Mouse (Mus musculus): ENCODE results near the gene Uhrf1bp1l.

Gene Uhrf1bp1l

DNA sequence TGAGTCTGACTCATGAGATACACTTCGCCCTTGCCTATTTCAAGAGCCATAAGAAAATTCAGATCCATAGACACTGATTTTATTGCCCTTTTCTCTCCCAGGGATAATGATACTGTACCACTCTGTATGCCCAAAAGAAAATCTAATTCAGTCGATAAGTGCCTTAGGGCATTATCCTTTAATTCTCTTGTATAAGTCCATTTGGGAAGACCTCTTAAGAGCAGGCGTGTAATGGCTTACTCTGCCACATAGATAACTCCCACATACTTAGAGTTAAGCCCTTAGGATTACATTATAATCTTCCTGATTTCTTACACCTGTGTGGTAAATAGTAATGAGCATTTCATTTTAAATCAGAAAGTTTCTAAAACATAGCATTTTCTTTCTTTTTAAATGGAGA, 1.8 kb downstream of the Uhrf1bp1l start:
- no peak for DNase-seq

DNA sequence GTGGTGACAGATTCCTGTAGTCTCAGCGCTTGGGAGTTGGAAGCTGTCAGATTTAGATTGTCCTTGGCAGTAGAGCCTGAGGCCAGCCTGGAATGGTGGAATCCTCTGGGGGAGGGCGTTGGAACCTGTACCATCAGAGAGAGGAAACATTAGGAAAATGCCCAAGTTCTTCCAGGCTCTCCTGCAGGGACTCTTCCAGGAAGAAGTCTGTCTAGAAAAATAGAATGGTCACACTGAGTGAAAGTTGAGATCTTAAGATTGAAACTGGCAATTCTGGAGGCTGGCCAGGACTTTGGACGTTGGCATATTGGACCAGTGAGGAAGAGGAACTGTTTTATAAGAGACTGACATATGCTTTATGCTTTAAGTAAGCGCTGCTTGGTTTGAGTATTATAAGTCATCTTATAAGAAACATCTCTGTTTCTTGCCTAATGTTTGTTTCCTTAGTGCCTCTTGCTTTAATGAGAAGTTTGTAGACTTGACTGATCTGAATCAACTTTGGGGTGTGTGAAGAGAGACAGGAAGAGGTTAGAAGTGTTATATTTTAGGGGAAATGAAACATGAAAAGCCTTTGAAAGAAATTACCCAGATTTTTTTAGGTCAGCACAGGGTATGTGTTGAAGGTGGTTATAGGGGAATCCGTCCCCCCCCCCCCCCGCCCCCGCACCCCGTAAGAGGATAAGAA, 2.6 kb downstream of the Uhrf1bp1l start:
- DNase-seq: no peak

DNA sequence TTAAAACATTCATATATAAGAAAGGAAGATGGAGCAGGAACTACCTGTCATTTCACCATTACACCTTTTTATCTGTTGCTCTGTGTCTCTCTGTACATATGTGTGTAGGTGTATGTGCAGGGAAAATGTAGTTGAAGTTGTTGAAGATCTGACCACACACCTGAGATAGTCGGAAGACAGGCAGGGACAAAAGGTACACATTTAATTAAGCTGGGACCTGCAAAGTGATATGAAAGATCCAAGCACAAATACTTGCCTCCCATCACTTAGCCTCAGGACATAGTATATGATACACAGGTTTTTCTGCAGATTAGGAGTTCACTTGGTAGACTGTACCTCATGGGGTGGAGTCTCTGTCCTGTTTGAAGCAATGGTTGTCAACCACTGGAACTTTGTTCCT, 3.1 kb downstream of the Uhrf1bp1l start:
- no peak for DNase-seq

DNA sequence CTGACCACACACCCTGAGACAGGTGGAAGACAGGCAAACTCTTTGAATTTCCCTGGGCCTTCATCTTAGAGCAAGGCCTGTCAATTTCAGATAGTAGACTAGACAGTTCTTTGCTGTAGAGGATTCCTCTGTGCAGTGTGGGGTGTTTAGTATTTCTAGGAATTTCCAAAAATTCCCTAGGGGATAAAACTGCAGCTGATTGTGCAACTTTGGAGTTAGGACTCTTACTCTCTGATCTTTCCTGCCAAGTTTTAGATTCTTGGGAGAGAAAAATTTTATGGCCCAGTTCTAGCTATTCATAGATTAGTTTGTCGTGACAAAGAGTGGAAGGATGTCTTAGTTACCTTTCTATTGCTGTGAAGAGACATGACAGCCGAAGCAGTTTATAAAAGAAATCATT, 3.8 kb downstream of the Uhrf1bp1l start:
- no peak for DNase-seq

DNA sequence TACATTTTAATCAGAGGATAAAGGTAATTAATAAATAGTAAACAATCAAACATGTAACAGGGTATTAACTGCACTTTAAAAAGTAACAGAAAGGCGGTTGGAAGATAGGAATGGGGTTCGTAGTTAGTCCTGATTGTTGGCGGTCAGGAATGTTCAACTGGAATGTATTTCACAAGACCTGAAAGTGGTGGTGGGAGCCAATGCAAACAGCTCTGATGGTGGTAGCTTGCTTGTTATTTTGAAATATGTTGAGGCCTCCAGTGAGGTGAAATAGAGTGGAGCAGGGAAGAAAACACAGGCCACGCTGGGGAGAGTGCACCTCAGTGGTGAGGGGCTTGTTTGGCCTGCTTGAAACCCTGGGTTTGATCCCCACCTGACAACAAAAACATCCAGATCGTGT, 6.3 kb downstream of the Uhrf1bp1l start:
- DNase-seq: no peak

DNA sequence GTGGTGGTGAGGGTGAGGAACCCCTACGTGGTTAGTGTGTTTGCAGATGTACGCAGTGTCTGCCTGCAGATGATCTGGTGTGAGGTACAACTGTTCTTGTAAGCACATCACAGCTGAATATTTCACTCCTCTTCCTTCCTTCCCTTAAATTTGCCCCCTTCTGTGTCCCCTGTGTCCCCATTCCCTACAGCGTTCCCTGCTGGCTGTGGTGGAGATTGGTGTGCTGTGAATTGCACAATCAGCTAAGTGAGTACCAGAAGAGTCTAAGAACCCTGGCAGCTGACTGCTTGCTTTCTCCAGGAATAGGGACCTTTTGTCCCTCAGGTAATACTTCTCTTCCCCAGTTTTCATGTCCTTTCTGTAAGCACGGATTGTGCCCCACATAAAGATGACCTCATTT, 10.4 kb downstream of the Uhrf1bp1l start:
- DNase-seq: no peak

DNA sequence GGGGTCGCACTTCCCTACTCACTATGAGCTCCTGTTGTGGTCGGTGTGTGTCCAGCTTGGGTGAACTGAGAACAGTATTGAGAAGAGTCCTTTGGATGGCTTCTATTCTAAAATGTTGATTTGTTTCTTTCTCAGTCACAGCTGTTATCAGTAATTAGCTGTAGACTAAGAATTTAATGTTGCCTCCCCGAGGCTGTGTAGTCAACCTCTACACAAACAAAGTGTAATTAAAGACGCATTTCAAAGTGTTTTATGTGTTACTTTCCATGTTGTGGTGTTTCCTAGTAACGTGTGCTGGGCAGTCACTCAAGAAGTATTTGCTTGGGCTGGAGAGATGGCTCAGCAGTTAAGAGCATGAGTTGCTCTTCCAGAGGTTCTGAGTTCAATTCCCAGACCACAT, 16.0 kb downstream of the Uhrf1bp1l start:
- no peak for DNase-seq

DNA sequence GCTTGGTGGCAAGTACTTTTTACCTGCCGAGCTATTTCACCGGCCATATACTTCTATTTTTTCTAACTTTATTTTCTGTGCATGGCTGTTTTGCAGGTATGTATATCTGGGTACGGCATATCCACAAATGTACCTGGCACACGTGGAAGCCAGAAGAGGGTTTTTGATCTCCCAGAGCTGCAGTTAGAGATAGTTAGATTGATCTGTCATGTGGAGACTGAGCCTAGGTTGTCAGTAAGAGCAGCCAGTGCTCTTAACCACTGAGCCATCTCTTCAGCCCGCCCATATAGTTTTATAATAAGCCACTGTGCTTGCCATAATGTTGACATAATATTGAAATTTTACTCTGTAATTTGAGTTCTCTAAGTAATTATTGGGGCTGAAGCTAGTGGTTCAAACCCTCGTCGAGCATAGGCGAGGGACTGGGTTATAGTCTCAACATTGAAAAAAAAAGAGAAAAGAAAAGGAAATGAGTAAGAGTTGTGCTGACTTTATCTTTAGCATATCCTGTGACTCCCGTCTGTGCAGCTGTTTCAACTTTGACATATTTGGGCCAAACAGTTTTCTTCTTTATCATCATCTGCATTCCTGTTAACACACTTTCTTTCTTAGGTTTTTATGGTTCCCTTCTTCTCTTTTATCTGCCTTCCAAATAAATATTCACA, 19.8 kb downstream of the Uhrf1bp1l start:
- DNase-seq: no peak

DNA sequence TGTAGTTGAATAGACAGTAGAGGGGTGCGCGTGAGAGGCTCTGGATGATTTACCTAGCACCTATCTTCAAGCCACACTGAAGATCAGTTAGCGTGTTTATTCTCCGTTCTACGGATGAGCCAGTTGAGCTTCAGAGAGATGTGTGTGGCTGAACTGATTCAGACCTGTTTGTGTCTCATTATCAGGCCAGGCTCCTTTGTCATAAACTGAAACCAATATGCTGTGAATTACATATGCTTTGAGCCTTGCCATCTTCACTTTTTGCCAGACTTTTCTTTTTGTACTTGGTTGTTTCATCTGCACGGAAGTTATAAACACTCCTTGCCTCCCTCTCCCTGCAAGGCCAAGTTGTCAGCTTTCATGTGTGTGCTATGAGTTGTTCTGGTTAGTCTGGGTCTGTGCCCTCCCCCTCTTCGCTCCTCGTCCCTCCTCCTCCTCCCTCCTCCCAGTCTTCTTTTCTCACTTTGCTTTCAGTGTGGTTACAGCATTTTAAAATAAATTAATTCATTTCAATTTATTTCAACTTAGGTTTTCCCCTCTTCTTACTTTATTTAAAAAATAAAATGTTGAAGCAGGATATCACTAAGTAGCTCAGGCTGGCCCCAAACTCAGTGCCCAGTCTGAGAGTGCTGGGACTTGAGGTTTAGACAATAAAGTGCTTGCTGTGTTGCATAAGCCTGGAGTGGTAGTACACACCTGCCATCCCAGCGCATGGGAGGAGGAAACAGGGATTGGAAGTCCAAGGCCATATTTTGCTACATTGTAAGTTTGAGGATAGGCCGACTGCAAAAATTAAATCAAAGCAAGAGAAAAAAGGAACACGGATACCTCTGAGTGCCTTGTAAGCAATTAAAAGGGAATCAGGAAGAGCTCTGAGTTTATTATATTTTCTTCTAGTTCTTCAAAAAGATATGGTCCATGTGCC, 21.3 kb downstream of the Uhrf1bp1l start:
- no peak for DNase-seq

DNA sequence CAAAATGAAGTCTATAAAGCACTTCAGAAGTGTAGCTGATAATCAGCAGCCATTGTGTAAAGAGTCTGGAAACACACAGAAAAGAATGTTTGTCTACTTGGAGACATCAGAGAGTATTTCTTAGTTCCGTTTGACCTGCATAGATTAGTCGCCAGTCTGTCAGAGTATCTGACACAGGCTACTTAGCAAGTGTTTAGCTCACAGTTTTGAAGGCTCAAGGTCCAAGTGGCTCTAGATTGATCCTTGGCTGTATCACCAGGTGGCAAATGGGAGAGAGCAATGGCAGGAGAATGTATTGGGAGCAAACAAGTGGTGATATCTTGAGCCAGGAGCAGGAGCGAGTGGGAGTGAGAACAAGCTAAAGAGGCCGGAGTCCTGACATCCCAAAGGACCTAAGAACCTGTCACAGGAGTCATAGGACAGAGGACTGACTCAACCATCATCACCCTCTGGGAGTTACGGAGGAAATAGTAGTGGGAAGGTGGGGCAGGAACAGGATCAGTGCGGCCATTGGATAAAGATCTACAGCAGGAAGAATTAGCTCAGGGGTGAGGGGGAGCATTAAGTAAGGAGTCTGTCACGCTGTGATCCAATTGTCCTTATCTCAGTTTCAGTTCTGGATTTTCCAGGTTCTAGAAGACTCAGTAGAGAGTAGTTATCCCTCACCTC, 23.7 kb downstream of the Uhrf1bp1l start:
- DNase-seq: no peak

DNA sequence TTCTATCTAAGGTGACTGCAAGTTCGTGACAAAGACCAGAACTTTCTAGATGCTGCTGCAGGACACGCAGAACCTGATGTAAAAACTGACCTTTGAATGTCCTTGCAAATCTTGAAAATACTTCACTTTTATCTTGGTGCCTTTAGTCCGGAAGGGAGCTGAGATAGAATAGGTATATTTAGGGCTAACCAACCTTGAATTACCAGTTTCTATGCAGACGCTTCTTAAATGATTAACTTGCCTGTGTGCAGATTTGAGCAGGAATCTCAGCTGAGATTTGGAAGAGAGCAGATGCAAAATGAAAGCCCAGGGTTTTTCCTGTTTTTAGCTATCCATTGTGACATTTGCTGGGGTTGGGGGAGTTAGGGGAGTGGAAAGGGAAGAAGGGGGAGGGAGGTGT, 24.3 kb downstream of the Uhrf1bp1l start:
- DNase-seq: no peak

DNA sequence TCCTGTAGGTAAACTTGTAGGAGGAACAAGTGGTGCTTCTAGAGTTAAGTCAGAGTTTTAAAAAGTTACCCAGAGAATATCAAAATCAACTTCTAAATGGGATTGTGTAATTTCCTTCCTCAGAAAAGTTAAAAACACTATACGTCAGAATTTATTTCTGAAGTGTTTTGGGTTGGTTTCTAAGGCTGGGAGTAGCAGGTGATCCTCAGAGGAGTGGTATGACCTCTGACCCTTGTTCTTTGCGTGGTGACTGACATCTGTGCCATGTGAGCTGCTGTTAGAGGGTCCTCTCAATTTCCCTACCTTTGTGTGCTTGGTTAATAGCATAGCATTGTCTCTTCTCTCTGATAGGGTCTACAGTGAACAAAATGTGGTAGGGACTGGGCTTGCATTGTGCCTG, 27.1 kb downstream of the Uhrf1bp1l start:
- no peak for DNase-seq

DNA sequence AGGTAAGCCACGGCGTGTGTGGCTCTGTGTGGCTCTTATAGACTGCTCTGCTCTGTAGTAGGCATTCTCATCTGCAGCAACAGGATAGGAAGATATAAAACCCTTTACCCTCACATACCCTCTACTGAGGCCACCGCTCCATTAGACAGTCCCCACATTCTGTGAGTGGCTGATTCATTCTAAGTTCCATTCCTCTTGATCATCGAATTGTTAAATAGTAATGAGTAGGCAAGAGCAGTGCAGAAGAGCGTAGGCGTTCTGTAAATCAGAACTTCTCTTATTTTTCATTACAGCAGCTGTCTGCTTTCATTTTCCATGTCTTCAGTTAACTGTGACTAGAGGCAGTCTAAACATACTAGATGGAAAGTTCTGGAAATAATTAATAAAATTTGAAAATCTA, 31.2 kb downstream of the Uhrf1bp1l start:
- DNase-seq: no peak

DNA sequence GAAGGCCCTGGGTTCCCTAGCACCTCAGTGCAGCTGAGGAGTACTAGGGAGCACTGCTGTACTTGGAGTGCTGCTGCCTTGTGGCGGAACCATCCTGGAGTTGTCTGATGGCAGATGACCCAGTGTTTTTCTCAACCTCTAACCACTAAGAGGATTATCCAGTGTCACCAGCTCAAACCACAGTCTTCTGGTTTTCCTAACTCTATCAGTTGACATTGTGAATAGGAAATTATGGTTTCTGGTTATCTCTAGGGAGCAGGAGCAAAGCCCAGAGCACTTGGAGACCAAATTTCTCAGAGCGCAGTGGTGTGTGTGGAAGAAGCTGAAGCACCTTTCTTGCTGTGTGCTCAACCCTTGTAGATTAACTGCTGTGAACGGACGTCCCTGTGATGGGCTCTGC, 47.1 kb downstream of the Uhrf1bp1l start:
- no peak for DNase-seq

DNA sequence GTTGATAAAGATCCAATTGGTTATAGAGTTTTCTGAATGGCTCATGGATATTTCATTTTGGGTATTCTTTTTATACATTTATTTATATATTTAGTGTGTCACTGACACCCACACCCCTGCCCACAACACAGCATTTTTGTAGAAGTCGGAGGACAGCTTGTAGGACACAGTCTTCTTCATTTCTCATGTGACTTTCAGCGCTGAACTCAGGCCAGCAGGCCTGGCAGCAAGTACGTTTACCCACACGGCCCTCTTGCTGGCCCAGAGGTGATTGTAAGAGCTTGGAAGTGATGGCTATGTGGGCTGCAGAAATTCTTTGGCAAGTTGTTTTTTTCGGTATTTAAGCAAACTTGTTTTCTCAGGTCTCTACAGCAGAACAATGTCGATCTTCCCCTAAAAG, 49.3 kb downstream of the Uhrf1bp1l start:
- no peak for DNase-seq

DNA sequence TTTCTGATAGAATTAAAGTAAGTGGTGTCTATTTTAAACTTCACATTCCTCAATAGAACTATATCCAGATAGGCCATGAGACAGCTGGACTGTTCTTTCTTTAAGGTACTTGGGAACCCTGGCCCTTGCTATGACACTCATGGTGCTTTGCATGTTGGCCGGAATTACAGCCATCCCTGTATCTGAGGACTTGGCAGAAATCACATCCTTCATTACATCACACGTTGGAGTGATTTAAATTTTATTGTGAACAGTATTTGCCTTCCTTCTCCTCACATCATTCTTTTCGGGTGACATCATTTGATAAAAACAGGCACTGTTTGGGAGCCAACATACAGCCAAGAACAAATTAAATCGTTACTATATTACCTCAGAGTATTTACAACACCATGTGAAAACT, 74.4 kb downstream of the Uhrf1bp1l start:
- DNase-seq: no peak

DNA sequence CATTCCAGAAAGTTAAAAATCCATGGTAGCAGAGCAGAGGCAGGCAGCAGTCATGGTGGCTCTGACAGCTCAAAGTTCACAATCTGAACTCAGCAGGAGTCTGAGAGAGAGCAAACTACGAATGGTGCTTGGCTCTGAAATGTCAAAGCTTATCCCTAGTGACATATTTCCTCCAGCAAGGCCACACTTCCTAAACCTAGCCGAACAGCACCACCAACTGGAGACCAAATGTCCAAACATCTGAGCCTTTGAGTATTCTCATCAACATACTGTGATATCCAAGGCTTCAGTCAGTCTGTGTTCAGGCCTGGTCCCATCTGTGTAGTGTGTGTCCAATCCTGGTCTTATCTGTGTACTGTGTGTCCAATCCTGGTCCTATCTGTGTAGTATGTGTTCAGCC, 79.1 kb downstream of the Uhrf1bp1l start:
- no peak for DNase-seq

DNA sequence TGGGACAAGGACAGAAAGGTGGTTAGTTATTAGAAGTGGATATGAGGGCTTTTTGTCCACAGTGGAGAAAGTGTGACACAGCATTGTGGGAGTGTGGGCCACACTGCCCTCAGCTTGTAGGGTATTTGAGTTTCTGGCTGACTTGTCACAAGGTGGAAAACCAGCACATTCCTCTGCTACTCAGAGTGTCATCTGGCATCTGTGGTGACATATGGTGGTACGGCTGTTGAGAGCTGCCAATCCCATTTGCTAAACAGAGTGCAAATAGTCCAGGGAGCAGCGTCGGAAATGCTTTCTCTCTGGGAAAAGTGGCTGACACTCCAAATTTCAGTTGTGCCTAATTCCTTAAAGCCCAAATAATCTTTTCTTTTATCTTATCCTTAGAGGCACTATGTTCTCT, 82.1 kb downstream of the Uhrf1bp1l start:
- no peak for DNase-seq

DNA sequence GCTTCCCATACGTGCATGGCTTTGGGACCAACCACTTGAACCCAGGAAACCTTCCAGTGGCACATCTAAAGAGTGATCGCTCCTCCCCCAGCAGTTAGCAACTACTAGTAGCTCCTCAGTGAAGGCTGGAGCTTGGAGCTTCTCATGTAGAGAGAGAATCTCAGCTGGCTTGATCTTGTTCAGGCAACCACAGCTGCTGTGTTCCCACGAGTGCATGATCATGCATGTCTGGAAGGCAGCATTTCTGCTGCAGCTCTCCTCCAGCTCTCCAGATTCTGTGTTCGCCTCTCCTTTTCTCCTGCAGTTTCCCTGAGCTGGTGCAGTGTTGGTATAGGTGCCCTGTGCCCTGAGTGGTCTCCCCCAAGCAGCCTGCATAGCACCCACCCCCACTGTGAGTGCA, 87.5 kb downstream of the Uhrf1bp1l start:
- DNase-seq: no peak

DNA sequence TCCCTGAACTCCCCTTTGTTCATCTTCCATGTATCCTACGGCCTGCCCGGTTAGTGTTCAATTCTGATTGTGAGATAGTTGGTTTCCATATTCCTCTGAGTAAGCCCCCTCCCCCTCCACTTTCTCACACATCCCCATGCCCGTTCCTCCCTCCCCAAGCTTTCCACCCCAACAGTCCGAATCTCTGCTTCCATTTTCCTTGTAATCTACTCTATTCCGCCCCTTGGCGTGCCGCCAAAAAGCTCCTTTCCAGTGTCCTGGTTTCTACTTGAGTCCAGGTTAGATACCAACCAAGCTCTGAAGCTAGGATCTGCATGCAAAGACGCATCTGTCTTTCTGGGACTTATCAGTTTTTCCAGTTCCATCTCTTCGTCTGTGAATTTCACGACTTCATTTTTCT, 88.4 kb downstream of the Uhrf1bp1l start:
- DNase-seq: peak; percentile 39

DNA sequence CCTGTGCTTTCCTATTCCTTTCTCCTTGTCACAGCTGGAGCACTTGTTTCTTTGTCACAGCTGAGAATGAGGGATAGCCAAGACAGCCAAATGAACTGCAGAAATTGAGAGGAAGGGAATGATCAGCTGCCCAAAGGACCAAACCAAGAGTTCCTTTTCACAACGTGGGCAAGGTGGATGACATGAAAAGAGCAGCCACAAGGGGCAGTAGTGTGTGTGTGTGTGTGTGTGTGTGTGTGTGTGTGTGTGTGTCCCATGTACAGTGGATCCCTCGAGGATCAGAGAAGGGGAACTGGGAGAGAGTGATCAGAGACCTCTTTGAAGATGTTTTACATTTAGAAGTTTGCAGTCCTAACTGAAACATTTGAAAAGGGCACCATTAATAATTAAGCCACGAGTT, 92.7 kb downstream of the Uhrf1bp1l start:
- no peak for DNase-seq

DNA sequence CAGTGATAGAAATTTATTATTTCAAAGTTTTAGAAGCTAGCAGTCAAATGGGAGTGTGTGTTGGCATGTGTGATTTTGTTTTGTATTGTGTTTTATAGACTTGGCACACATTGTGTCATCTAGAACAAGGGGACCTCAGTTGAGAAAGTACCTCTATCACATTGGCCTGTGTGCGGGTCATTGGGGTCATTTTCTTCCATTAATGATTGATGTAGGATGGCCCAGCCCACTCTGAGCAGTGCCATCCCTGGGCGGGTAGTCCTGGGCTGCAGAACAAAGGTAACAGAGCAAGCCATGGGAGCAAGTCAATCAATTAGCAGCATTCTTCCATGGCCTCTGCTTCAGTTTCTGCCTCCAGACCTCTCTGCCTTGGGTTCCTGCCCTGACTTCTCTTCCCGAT, 94.0 kb downstream of the Uhrf1bp1l start:
- no peak for DNase-seq

DNA sequence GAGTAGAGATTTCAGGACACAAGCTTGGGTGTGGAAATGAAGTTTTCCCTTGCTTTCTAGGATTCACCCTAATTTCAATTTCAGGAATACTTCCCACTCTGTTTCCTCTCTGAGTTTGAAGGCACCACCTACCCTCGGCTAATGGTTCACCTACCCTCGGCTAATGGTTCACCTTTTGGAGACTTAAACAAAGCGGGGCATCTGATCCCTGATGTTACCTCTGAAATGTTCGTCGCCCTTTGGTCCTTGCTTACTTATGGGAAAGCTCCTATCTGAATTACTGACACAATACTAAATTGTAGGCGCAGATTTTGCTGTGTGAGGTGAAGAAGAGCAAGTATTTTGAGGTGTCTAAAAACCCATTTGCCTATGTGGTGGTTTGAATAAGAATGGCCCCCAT, 106.2 kb downstream of the Uhrf1bp1l start:
- no peak for DNase-seq
